Mouse (Mus musculus) adrenal gland, postnatal 4 days (tissue): ENCODE measurements around the gene Hs1bp3. TPM values are rescaled to one million over a fixed set of nuclear protein-coding genes. Genes with fewer than 3 reads are reported as not detected.

Source experiments
- DNase-seq, 2 experiments: peaks; one replicate each; pipeline ENCODE4 v3.0.0; 2021 to 2022; ENCODE audit warnings: low spot score in 2 of 2, mixed read lengths in 2 of 2
- total RNA-seq, 2 experiments: library from RNA; stranded (reverse); gene quantifications; 2 replicates each; pipeline ENCODE4 v1.2.3; 2021

The Hs1bp3 gene
- total RNA-seq, 2 experiments from 2014 or later, result 17.0 to 18.5 TPM

GRCm38 (mm10) chr12:8301011-8301814 lies 12.0 kb upstream of the Hs1bp3 start:
- DNase-seq, result no peak

GRCm38 (mm10) chr12:8301841-8302431 lies 11.3 kb upstream of the Hs1bp3 start, which contains the start of gene Gdf7:
Gene Gdf7, minus strand, starts transcription at chr12:8301954.
- DNase-seq, result no peak

GRCm38 (mm10) chr12:8305258-8305657 lies 8.0 kb upstream of the Hs1bp3 start:
- no peak for DNase-seq

DNA sequence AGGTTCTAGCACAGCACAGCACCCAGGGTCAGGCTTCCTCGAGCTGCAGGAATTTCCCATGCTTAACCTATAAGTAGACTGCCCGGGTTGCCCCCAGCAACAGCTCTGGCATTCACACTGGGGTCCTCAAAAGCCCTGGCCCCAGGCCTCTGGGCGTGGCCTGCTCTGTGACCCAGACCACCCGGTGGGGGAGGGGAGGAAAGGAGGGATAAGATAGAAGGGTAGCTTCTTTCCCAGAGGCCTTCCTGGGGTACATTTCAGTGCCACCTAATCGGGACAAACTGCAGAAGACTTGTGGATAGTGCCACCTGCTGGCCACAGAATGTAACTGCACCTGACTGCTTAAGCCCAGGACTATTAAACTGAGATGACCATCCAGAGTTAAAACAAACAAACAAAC lies 6.8 kb upstream of the Hs1bp3 start:
- peak in 1 of 2 experiments; percentile 42 for DNase-seq

DNA sequence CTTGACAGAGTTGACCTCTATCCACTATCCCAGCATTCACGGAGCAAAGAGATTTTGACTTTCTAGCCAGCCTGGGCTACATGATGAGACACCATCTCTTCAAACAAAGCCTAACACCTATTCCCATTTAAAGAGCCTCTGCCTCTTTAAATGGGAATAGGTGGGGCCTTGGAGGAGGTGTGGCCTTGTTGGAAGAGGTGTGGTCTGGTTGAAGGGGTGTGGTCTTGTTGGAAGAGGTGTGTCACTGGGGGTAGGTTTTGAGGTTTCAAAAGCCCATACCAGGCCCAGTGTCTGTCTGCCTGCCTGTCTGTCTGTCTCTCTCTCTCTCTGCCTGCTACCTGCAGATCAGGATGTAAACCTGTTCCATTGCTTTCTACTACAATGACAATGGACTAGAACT lies 6.3 kb upstream of the Hs1bp3 start:
- DNase-seq, result no peak

- DNase-seq, result no peak
Measured at GRCm38 (mm10) chr12:8310992-8311391, 2.2 kb upstream of the Hs1bp3 start.

GRCm38 (mm10) chr12:8312266-8312665 lies 966 bp upstream of the Hs1bp3 start:
- no peak for DNase-seq

- no peak for DNase-seq
Measured at GRCm38 (mm10) chr12:8313773-8314172, 541 bp downstream of the Hs1bp3 start.

GRCm38 (mm10) chr12:8316541-8316940 lies 3.3 kb downstream of the Hs1bp3 start:
- no peak for DNase-seq

DNA sequence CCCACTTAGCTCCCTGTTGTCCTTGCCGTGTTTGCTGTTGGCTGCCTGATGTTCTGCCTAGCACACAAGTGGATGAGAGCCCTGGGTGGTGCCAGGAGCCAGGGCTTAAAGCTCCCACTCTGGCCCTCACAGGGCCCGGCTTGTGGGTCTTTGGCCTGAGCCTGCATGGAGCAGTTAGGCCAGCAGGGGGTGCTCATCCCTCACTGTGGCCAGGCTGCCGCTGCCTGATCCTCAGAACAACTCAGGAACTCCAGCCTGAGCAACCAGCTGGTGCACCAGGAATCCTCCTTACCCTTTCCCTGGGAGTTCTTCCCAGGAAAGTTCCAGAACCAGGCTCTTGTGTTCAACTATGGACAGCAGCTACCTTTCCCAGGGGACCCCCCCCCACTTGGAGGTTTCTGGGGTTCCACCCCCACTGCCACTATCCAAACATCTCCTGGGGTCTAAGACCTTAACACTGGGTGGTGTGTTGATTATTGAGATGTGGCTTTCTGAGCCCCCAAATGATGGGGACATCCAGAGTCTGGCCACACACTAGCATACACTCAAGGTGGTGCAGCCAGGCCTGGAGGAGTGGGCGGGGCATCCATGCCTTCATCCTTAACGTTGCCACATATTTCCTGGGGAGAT lies 7.0 kb downstream of the Hs1bp3 start:
- peak; percentile 61 to 70 for DNase-seq

DNA sequence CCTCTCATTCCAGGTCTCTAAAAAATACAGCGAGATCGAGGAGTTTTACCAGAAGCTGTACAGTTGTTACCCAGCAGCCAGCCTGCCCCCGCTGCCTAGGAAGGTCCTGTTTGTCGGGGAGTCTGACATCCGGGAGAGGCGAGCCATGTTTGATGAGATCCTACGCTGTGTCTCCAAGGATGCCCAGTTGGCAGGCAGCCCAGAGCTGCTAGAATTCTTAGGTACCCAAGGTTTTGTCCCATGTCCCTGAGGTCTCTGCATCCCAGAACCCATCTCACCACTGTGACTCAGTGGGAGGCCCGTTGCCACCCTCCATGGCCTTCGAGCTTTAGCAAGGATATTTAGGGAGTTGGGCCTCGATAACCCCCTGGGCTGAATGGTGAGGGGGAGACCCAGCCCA lies 8.3 kb downstream of the Hs1bp3 start:
- peak in 1 of 2 experiments; percentile 50 for DNase-seq

- no peak for DNase-seq
Measured at GRCm38 (mm10) chr12:8324086-8324485, 10.9 kb downstream of the Hs1bp3 start.

DNA sequence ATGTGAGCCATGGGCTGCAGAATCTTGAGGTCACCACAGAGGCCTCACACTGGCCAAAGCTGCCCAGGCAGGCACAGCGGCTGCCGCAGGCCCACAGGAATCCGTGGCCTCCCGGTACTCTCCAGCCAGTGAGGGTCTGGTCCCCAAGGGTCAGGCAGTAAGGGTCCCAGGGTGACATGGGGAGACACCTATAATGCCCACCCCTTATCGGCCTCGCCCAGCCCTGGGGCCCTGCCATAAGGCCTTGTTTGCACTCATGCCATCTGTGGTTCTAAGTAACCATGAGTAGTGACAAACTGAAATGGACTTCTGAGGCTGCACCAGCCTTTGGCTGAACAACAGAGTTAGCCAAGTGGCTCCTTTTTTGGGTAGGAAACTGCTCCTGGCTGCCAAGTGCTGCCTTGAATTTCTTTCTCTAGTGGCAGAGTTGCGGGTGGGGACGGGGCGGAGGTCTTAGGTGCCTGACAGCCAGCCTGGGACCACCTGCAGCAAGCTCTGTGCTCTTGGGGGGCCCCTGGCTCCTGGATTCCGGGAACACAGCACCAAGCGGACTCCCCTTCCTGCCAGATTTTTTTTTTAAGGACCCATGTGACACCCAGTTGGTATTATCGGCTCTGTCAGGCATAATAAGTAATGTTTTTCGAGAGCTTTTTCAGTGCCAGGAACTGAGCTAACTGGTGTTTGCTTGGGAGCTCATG lies 12.2 kb downstream of the Hs1bp3 start:
- DNase-seq, result no peak

GRCm38 (mm10) chr12:8325943-8326522 lies 12.8 kb downstream of the Hs1bp3 start:
- no peak for DNase-seq

- peak; percentile 92 to 95 for DNase-seq
Measured at GRCm38 (mm10) chr12:8326825-8327674, 13.8 kb downstream of the Hs1bp3 start.

- DNase-seq, result no peak
Measured at GRCm38 (mm10) chr12:8327675-8328053, 14.4 kb downstream of the Hs1bp3 start.

GRCm38 (mm10) chr12:8329236-8329635 lies 16.0 kb downstream of the Hs1bp3 start:
- no peak for DNase-seq

GRCm38 (mm10) chr12:8331489-8332173 lies 18.4 kb downstream of the Hs1bp3 start:
- no peak for DNase-seq

GRCm38 (mm10) chr12:8332174-8332542 lies 18.9 kb downstream of the Hs1bp3 start:
- DNase-seq, result no peak

GRCm38 (mm10) chr12:8333617-8334016 lies 20.4 kb downstream of the Hs1bp3 start:
- no peak for DNase-seq
